Mouse (Mus musculus): ENCODE measurements around the gene Tecr.
A peak's percentile ranks its signal among the peaks of the same experiment; 100 is the strongest.
"Not testable (repeated sequence)": the region's sequence is repeated elsewhere in the genome, so short reads cannot be mapped to it uniquely, and the experiment has no call there.

Gene Tecr

GRCm38 (mm10) chr8:83582226-83582625 lies 25.5 kb downstream of the Tecr start:
- DNase-seq (ENCODE audit: low spot score) = no peak

GRCm38 (mm10) chr8:83580826-83581225 lies 26.9 kb downstream of the Tecr start:
- DNase-seq (ENCODE audit: low spot score) = no peak

- no peak for DNase-seq (ENCODE audit: low spot score)
These were observed 28.1 kb downstream of the Tecr start for GRCm38 (mm10) chr8:83579676-83580075.

- no peak for DNase-seq (ENCODE audit: low spot score)
These were observed 29.4 kb downstream of the Tecr start for GRCm38 (mm10) chr8:83578131-83579055.

- peak; percentile 52 for DNase-seq (ENCODE audit: low spot score)
These were observed 30.4 kb downstream of the Tecr start for GRCm38 (mm10) chr8:83577384-83577791.

- DNase-seq (ENCODE audit: low spot score) = no peak
These were observed 30.9 kb downstream of the Tecr start for GRCm38 (mm10) chr8:83576921-83577320.

GRCm38 (mm10) chr8:83576516-83576895 lies 31.3 kb downstream of the Tecr start:
- no peak for DNase-seq (ENCODE audit: low spot score)

- DNase-seq (ENCODE audit: low spot score) = no peak
These were observed 31.9 kb downstream of the Tecr start for GRCm38 (mm10) chr8:83575561-83576515.

GRCm38 (mm10) chr8:83574631-83575315 lies 33.0 kb downstream of the Tecr start:
- DNase-seq (ENCODE audit: low spot score) = no peak

- DNase-seq (ENCODE audit: low spot score) = no peak
These were observed 34.5 kb downstream of the Tecr start for GRCm38 (mm10) chr8:83573140-83573875.

GRCm38 (mm10) chr8:83572246-83572812 lies 35.4 kb downstream of the Tecr start:
- DNase-seq (ENCODE audit: low spot score) = no peak

- DNase-seq (ENCODE audit: low spot score) = no peak
These were observed 36.0 kb downstream of the Tecr start for GRCm38 (mm10) chr8:83571791-83572190.

- DNase-seq (ENCODE audit: low spot score) = not testable (repeated sequence)
These were observed 36.8 kb downstream of the Tecr start for GRCm38 (mm10) chr8:83571001-83571340.

- DNase-seq (ENCODE audit: low spot score) = no peak
These were observed 37.3 kb downstream of the Tecr start for GRCm38 (mm10) chr8:83570272-83571000.

GRCm38 (mm10) chr8:83569165-83569564 lies 38.6 kb downstream of the Tecr start:
- DNase-seq (ENCODE audit: low spot score) = no peak

GRCm38 (mm10) chr8:83568755-83569154 lies 39.0 kb downstream of the Tecr start:
- DNase-seq (ENCODE audit: low spot score) = no peak

- DNase-seq (ENCODE audit: low spot score) = no peak
These were observed 39.6 kb downstream of the Tecr start for GRCm38 (mm10) chr8:83568128-83568527.

- DNase-seq (ENCODE audit: low spot score) = no peak
These were observed 40.1 kb downstream of the Tecr start for GRCm38 (mm10) chr8:83567668-83568067.

GRCm38 (mm10) chr8:83566469-83567395 lies 41.0 kb downstream of the Tecr start, which contains the start of gene Ndufb7:
TSS of gene Ndufb7 (plus strand) at chr8:83566671.
- peak; percentile 93 for DNase-seq (ENCODE audit: low spot score)

Measured in testis, postnatal 14 days (tissue).